Mouse (Mus musculus) brain, embryonic 14.5 days (tissue): Measurements from ENCODE around the gene Fanca. TPM values are rescaled to one million over a fixed set of nuclear protein-coding genes. Genes with fewer than 3 reads are reported as not detected.

Experiments used
- DNase-seq: peaks from one replicate; pipeline ENCODE4 v3.0.0-alpha.2; 2011; ENCODE audit warnings: low read depth
- CTCF ChIP-seq: fragments of 200-500 bp; IDR thresholded peaks from 2 replicates; pipeline ENCODE4 v1.5.1; 2012; ENCODE audit warnings: inconsistent platforms, mild to moderate bottlenecking, moderate library complexity, borderline replicate concordance; ENCODE audit not compliant: insufficient read depth, insufficient read length; ENCODE audit errors: extremely low read depth
- POLR2A ChIP-seq: fragments of 200-500 bp; IDR thresholded peaks from 2 replicates; pipeline ENCODE4 v1.6.1; 2012; ENCODE audit warnings: mild to moderate bottlenecking, inconsistent platforms, borderline replicate concordance; ENCODE audit not compliant: poor library complexity, insufficient read depth, insufficient read length, severe bottlenecking; ENCODE audit errors: extremely low read depth
- polyA plus RNA-seq: library from polyadenylated mRNA; depleted of rRNA; stranded (reverse); fragments of >200 nt; gene quantifications from 2 replicates; pipeline ENCODE4 v1.2.3, GENCODE M21; 2012

Gene Fanca
- polyA plus RNA-seq, 1 experiment: 19.4 TPM

DNA sequence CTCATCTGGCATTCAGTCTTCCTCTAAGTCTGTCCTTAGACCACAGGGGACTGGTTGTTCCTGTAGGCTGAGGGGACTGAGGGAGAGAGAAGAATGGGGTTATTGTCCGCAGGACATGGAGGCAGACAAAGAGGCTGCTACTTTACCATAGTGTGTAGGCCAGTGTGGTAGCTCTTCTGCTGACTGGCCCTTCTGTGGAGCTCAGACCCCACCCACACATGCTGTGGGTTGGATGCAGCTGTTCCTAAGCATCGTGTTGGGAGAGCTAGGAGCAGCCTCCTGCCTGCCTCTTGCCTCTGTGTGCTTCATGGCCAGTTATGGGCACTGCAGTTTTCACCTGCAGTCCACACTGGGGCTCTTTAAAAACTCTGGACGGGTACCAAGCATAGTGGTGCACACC lies 61.3 kb downstream of the Fanca start:
- DNase-seq: no peak
- TF ChIP-seq CTCF: no peak
- no peak for TF ChIP-seq POLR2A

DNA sequence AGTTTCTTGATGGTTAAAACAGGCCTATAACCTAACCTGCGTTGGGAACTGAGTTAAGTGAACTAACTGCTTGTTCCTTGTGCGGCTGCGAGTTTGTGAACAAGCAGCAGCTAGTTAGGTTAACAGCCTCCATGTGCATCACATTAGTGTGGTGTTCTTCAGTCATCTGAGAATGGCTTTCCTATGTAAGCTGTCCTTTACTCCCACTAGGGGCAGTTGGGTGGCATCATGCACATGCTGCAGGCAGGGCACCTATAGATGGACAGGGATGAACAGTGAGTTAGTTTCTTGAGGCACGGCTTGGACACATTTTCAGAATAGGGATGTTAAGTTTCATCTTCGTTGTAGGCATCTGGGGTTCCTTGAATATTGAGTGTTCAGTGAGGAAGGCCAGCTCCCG lies 63.2 kb downstream of the Fanca start:
- peak; percentile 5; the same call in 1 of the 2 replicates for TF ChIP-seq CTCF
- no peak for TF ChIP-seq POLR2A
- DNase-seq: no peak

DNA sequence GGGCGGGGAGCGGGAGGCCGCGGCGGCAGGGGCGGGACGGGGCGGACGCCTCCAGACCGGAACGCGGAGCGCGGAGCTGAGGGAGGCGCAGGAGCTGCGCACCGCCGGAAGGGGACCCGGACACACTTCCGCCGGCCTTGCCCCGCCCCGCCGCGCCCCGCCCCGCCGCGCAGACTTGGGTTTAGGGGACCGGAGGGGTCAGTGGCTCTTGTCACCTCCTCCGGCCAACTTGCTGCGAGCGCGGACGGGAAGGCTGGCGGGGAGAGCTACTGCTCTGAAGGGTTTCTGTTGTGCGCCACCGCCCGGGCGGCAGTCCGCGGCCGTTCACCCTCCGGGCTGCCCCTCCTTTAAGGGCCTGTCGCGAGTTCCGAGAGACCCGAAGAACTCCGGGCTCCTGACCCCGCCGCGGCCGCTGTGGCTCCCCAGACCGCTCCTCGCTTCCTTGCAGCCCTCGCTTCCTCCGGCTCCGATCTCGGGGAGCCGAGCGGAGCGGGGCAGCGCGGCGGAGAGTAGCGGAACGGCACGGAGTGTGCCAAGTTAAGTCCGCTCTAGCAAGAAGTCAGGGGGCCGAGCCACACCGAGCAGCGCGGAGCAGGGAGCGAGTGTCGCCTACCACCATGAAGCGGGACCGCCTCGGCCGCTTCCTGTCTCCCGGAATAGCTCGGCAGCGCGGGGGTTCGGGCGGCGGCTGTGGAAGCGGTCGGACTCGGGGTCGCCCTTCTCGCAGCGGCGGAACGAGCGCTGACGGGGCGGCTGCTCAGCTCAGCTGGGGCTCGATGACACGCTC lies 64.1 kb downstream of the Fanca start, which contains the start of the genes Zfp276 and Vps9d1:
Zfp276 (plus strand) TSS at position 97 of the 787 bp plus-strand sequence.
Vps9d1 (minus strand) TSS at position 250 of the 787 bp plus-strand sequence.
- DNase-seq: peak; percentile 93
- no peak for TF ChIP-seq POLR2A
- no peak for TF ChIP-seq CTCF

- peak; percentile 47; the same call in 1 of the 2 replicates for TF ChIP-seq POLR2A
- TF ChIP-seq CTCF: no peak
- DNase-seq: no peak
Measured at GRCm38 (mm10) chr8:123253451-123254098, 64.8 kb downstream of the Fanca start.

DNA sequence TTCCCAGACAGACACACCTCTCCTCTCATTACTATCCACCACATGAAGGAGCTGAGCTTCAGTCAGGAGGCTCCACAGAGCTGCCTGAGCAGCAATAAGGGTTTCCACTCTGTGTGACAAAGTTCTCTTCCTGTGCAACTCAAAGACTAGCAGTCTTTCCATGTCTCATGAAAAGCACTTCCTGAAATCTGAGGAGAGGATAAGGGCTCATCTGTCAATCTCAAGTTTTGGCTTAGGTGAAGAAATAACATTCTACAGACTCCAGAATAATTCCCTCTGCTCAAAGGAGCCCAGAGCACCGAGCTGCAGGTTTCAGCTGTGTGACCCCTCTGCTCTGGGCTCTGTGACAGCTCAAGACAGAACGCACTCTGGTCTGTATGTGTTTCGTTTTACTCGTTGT lies 65.5 kb downstream of the Fanca start:
- no peak for DNase-seq
- TF ChIP-seq CTCF: no peak
- TF ChIP-seq POLR2A: no peak

GRCm38 (mm10) chr8:123250940-123251339 lies 67.4 kb downstream of the Fanca start:
- DNase-seq: no peak

GRCm38 (mm10) chr8:123248596-123248995 lies 69.8 kb downstream of the Fanca start:
- TF ChIP-seq POLR2A (no peak), CTCF (no peak)

More at GRCm38 (mm10) chr8:123250940-123251339, 67.4 kb downstream of the Fanca start:
- TF ChIP-seq POLR2A (no peak), CTCF (no peak)

DNA sequence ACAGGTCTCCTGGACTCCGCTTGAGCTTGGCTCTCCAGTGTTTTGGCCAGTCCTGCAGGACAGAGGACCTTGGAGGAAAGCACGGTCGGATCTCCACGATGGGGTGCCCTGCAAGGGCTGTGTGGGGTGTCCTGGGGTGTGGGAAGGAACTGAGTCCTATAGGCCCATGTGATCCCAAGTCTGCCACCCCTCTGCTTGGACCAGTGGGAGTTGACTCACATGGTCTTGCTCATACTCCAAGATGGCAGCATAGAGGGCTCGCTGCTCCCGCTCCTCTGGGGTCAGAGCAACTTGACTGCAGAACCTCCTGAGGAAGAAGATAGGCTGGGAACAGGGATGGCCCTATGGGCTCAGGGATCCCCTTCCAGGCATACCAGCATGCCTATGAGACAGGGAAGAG lies 70.6 kb downstream of the Fanca start:
- TF ChIP-seq POLR2A: no peak
- no peak for TF ChIP-seq CTCF
- no peak for DNase-seq

More at GRCm38 (mm10) chr8:123248596-123248995, 69.8 kb downstream of the Fanca start:
- DNase-seq: no peak

DNA sequence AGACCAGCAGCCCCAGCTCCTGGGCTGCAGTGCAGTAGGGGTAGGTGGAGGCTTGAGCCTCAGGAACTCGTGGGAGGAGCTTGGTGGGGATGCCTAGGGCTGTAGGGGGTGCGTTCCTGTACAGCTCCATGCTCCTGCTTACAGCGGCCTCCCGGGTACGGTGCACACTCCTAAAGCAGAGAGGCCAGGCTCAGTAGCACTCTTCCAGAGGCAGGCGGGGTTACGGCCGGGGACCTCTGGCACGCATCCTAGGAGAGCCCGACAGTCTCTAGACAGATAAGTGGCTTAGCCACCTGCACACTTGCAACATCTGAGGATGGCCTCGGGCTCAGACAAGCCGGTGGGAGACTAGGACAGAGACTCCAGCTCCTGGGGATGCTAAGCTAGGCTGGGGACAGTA lies 72.8 kb downstream of the Fanca start:
- TF ChIP-seq CTCF: no peak
- TF ChIP-seq POLR2A: no peak
- DNase-seq: no peak

GRCm38 (mm10) chr8:123244382-123244781 lies 74.0 kb downstream of the Fanca start:
- no peak for DNase-seq
- TF ChIP-seq POLR2A: no peak
- no peak for TF ChIP-seq CTCF

- DNase-seq: no peak
- TF ChIP-seq POLR2A (no peak), CTCF (no peak)
Measured at GRCm38 (mm10) chr8:123243053-123243452, 75.3 kb downstream of the Fanca start.
